Comparison of ENCODE assay signal across 7 mouse cellular contexts in the genomic region with DNA sequence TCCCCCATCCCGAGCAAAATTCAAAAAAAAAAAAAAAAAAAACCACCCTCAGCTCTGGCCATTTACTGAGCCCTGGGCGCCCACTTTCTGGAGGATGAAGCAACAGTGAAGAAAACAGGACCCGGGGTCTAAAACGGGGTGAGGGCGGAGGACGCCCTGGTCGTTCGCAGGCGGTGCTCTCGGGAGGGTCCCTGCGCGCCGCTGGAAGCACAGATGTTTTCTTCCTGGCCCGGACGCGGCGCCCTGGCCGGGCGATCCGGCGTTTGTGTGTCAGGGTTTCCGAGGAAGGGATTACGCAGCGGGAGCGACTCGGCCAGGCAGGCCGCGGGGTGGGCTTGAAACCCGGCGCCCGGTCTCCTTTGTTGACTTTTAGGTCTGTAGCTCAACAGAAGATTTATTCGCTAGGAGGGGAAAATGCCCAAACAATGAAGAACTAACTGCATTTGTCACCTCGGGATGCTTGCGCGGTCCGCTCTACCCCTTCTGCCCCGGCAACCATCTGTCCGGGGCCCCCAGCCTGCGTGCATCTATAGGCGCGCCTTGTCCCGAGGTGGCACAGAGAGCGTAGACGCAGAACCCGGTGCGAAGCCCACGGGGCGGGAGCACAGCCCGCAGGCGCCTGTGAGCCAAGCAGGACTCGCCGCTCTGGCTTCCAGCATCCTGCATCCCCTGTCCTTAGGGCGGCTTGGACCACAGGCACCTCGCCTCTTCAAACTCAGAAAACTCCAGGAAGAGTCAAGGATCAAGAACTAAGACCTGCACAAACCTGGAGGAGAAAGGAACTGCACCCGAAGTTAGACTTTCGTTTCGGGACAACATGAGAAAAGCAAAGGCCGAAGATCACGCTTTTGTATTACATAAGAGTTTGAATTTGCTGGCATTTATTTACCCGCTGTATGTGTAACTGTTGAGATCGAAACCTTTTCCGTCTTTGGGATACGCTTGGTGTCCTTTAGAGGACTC. TPM values are rescaled to one million over a fixed set of nuclear protein-coding genes. Genes with fewer than 3 reads are reported as not detected.
DNase-seq lines count a peak whose midpoint lies in the region; ATAC-seq and TF ChIP-seq lines count a peak whose summit lies in the region.

No protein-coding gene starts in this region.

- TF ChIP-seq POLR2A in limb, embryonic 14.5 days (IDR thresholded peaks at IDR 0.05; ENCODE audit: borderline replicate concordance, extremely low read depth, insufficient read depth, insufficient read length): no peak

- peaks cover 83% of the 10 kb centered on the region for H3K27me3 ChIP-seq in G1E (ENCODE audit: insufficient read depth, low read length)
- H3K27me3 ChIP-seq in heart, postnatal 0 days (ENCODE audit: control insufficient read depth, insufficient read depth, low read length): peaks cover 90% of the 10 kb centered on the region
- peaks cover 87% of the 10 kb centered on the region for H3K27me3 ChIP-seq in limb, embryonic 14.5 days (ENCODE audit: control insufficient read depth, insufficient read depth, low read length)
- peaks cover 79% of the 10 kb centered on the region for H3K27me3 ChIP-seq in neural tube, embryonic 12.5 days (replicated peaks)

- no peak for TF ChIP-seq CTCF in G1E (IDR thresholded peaks at IDR 0.05; ENCODE audit: low read depth, low read length)
- no peak for TF ChIP-seq CTCF in heart, postnatal 0 days (IDR thresholded peaks at IDR 0.05; ENCODE audit: low read depth)

- whole genome bisulfite sequencing in heart, postnatal 0 days: 1% methylated on average over 63 of the region's 63 CpGs
- under 1% methylated on average over 58 of the region's 63 CpGs for WGBS in limb, embryonic 14.5 days
- WGBS in neural tube, embryonic 12.5 days: under 1% methylated on average over 63 of the region's 63 CpGs

- peak overlapping the region; percentile 54 for H3K4me2 ChIP-seq in heart, postnatal 0 days (ENCODE audit: low read depth, low read length)
- H3K4me2 ChIP-seq in limb, embryonic 14.5 days (replicated peaks; ENCODE audit: low read depth, low read length, severe bottlenecking): peak overlapping the region; percentile 49
- peak overlapping the region; percentile 62 for H3K4me2 ChIP-seq in neural tube, embryonic 12.5 days (replicated peaks)

- peaks cover 17% of the 10 kb centered on the region for H3K4me1 ChIP-seq in G1E (ENCODE audit: insufficient read depth, low read depth, low read length)
- H3K4me1 ChIP-seq in brown adipose tissue, adult 24 weeks (ENCODE audit: control insufficient read depth, insufficient read depth, insufficient read length, low read length): no peaks in the 10 kb centered on the region; the same call in 1 of the 2 replicates
- no peaks in the 10 kb centered on the region for H3K4me1 ChIP-seq in heart, postnatal 0 days (ENCODE audit: control insufficient read depth, insufficient read depth)
- H3K4me1 ChIP-seq in limb, embryonic 14.5 days (ENCODE audit: control insufficient read depth, insufficient read depth, low read length): peaks cover 15% of the 10 kb centered on the region
- peaks cover 23% of the 10 kb centered on the region for H3K4me1 ChIP-seq in neural tube, embryonic 12.5 days

- peak; percentile 53 for DNase-seq in G1E (ENCODE audit: low spot score)
- no peak for DNase-seq in heart, postnatal 0 days (ENCODE audit: low spot score)
- no peak for DNase-seq in limb, embryonic 14.5 days (ENCODE audit: low spot score)
- no peak for DNase-seq in right cerebral cortex, postnatal 4 days
- DNase-seq in frontal cortex, postnatal 10 days (ENCODE audit: low spot score in 2 of 2): no peak

- no peak overlapping the region for H3K27ac ChIP-seq in brown adipose tissue, adult 24 weeks (replicated peaks; ENCODE audit: low read depth, low read length)
- no peak overlapping the region for H3K27ac ChIP-seq in heart, postnatal 0 days (ENCODE audit: low read depth)
- no peak overlapping the region for H3K27ac ChIP-seq in limb, embryonic 14.5 days (replicated peaks; ENCODE audit: low read depth, low read length)
- H3K27ac ChIP-seq in neural tube, embryonic 12.5 days: no peak overlapping the region

- peaks cover 15% of the 10 kb centered on the region for H3K36me3 ChIP-seq in G1E (replicated peaks)
- no peaks in the 10 kb centered on the region for H3K36me3 ChIP-seq in heart, postnatal 0 days (replicated peaks; ENCODE audit: control insufficient read depth, insufficient read depth, low read length)
- no peaks in the 10 kb centered on the region for H3K36me3 ChIP-seq in limb, embryonic 14.5 days (ENCODE audit: control insufficient read depth, insufficient read depth, low read length)
- H3K36me3 ChIP-seq in neural tube, embryonic 12.5 days: no peaks in the 10 kb centered on the region

- H3K9ac ChIP-seq in heart, postnatal 0 days (replicated peaks; ENCODE audit: low read depth, low read length): no peak overlapping the region
- H3K9ac ChIP-seq in limb, embryonic 14.5 days (ENCODE audit: low read depth, low read length, severe bottlenecking): 0 out of 2 replicates have a peak overlapping the region, but pooled peaks have one; percentile 21
- 0 out of 2 replicates have a peak overlapping the region, but pooled peaks have one; percentile 44 for H3K9ac ChIP-seq in neural tube, embryonic 12.5 days

- no peak for TF ChIP-seq EP300 in heart, postnatal 0 days (IDR thresholded peaks at IDR 0.05; ENCODE audit: low read depth)

- ATAC-seq in G1E (ENCODE audit: extremely low read depth, insufficient number of reproducible peaks, low FRiP score, poor library complexity, severe bottlenecking): peak; percentile 30; the same call in 1 of the 2 replicates
- ATAC-seq in heart, postnatal 0 days (ENCODE audit: insufficient read depth, low read depth): no peak
- no peak for ATAC-seq in limb, embryonic 14.5 days (ENCODE audit: low FRiP score, low read depth)
- peak; percentile 73 for ATAC-seq in neural tube, embryonic 12.5 days (ENCODE audit: low FRiP score, low read depth)

- H3K9me3 ChIP-seq in G1E (replicated peaks): peaks cover 12% of the 10 kb centered on the region
- H3K9me3 ChIP-seq in heart, postnatal 0 days (replicated peaks; ENCODE audit: control insufficient read depth, low read length): no peaks in the 10 kb centered on the region
- no peaks in the 10 kb centered on the region for H3K9me3 ChIP-seq in limb, embryonic 14.5 days (ENCODE audit: control insufficient read depth, low read length)
- H3K9me3 ChIP-seq in neural tube, embryonic 12.5 days: no peaks in the 10 kb centered on the region

- peak overlapping the region; percentile 67 for H3K4me3 ChIP-seq in G1E (ENCODE audit: low read depth, low read length)
- H3K4me3 ChIP-seq in brown adipose tissue, adult 24 weeks (ENCODE audit: insufficient read depth, low read depth, low read length): peak overlapping the region; percentile 27
- peak overlapping the region; percentile 40 for H3K4me3 ChIP-seq in heart, postnatal 0 days (ENCODE audit: low read depth, low read length)
- peak overlapping the region; percentile 29 for H3K4me3 ChIP-seq in limb, embryonic 14.5 days (replicated peaks; ENCODE audit: low read length)
- peak overlapping the region; percentile 23 for H3K4me3 ChIP-seq in neural tube, embryonic 12.5 days

RNA-seq across cellular contexts. Expression of a gene that starts 7.8 kb away (rescaled TPM):
- total RNA-seq in G1E (2014; fragmentation: Nextera tagmentation) (0.44 and 0.53 TPM in 2 replicates), G1E (2017) (0.12 and 0.27 TPM in 2 replicates)
- polyA plus RNA-seq in G1E (2012): 2.3 and 3.0 TPM in 2 replicates
- polyA plus RNA-seq in brown adipose tissue, adult 24 weeks (2012; ENCODE audit: insufficient read depth, insufficient read length, missing spikeins): not detected in 2 replicates
- 1.6 TPM in 1 of 2 replicates, not detected in the other for total RNA-seq in heart, postnatal 0 days (2014; rRNA removed; ENCODE audit: low replicate concordance)
- 0.18 TPM in 1 of 2 replicates, not detected in the other for polyA plus RNA-seq in heart, postnatal 0 days (2015; fragmentation: Nextera tagmentation; extraction: Ambion mirVana)
- polyA plus RNA-seq in limb, embryonic 14.5 days (2012; rRNA removed): 0.06 TPM in 1 of 2 replicates, not detected in the other
- polyA plus RNA-seq in limb, embryonic 14.5 days (2014; fragmentation: Nextera tagmentation; extraction: Ambion mirVana): 0.12 TPM in 1 of 2 replicates, not detected in the other
- 1.3 and 1.8 TPM in 2 replicates for polyA plus RNA-seq in neural tube, embryonic 12.5 days (2016; fragmentation: Nextera tagmentation; extraction: Ambion mirVana)

RNA-seq across cellular contexts. Expression of a gene that starts 25.0 kb away (rescaled TPM):
- not detected in 2 replicates for total RNA-seq in G1E (2014; fragmentation: Nextera tagmentation)
- 0.06 and 0.33 TPM in 2 replicates for total RNA-seq in G1E (2017)
- 0.12 and 0.28 TPM in 2 replicates for polyA plus RNA-seq in G1E (2012)
- polyA plus RNA-seq in brown adipose tissue, adult 24 weeks (2012; ENCODE audit: insufficient read depth, insufficient read length, missing spikeins): not detected in 2 replicates
- total RNA-seq in heart, postnatal 0 days (2014; rRNA removed; ENCODE audit: low replicate concordance): 0.15 TPM in 1 of 2 replicates, not detected in the other
- polyA plus RNA-seq in heart, postnatal 0 days (2015; fragmentation: Nextera tagmentation; extraction: Ambion mirVana): 0.01 TPM in 1 of 2 replicates, not detected in the other
- 0.09 and 0.18 TPM in 2 replicates for polyA plus RNA-seq in limb, embryonic 14.5 days (2012; rRNA removed)
- polyA plus RNA-seq in limb, embryonic 14.5 days (2014; fragmentation: Nextera tagmentation; extraction: Ambion mirVana): 0.10 and 0.47 TPM in 2 replicates
- polyA plus RNA-seq in neural tube, embryonic 12.5 days (2016; fragmentation: Nextera tagmentation; extraction: Ambion mirVana): 0.50 and 0.77 TPM in 2 replicates

Comparison
In these comparisons a context has a peak if more than half of its experiments do, and no peak if none do; other contexts are left out.
1. ATAC-seq: peak in G1E (single experiment) and neural tube, embryonic 12.5 days (single experiment); none in heart, postnatal 0 days (single experiment) and limb, embryonic 14.5 days (single experiment).
2. Peak in every context shown above with its lines, with median percentiles within 50 percentile points of each other: H3K4me3 ChIP-seq and H3K4me2 ChIP-seq.